Mouse (Mus musculus): ENCODE data around the gene Arhgef2.

GRCm38 (mm10) chr3:88631921-88632587 lies 26.3 kb downstream of the Arhgef2 start:
- TF ChIP-seq GATA1 (IDR thresholded peaks at IDR 0.05; ENCODE audit: borderline replicate concordance, low read length) (no peak), FLI1 (IDR thresholded peaks at IDR 0.05; ENCODE audit: low read length) (no peak)
